Mouse (Mus musculus): ENCODE measurements around the gene Dennd2d. TPM values are rescaled to one million over a fixed set of nuclear protein-coding genes. Genes with fewer than 3 reads are reported as not detected.

Gene Dennd2d
- under 1 TPM; 0.18 to 0.31 TPM for total RNA-seq (2021)
- long read RNA-seq, experiment 1: 0 reads
- long read RNA-seq, experiment 2, full-length matches to known transcripts: 1 of 1 reads
- long read RNA-seq, experiment 2, partial matches to known transcripts: 0 of 1 reads
- long read RNA-seq, experiment 2, other reads (novel, unspliced or antisense): 0 of 1 reads

DNA sequence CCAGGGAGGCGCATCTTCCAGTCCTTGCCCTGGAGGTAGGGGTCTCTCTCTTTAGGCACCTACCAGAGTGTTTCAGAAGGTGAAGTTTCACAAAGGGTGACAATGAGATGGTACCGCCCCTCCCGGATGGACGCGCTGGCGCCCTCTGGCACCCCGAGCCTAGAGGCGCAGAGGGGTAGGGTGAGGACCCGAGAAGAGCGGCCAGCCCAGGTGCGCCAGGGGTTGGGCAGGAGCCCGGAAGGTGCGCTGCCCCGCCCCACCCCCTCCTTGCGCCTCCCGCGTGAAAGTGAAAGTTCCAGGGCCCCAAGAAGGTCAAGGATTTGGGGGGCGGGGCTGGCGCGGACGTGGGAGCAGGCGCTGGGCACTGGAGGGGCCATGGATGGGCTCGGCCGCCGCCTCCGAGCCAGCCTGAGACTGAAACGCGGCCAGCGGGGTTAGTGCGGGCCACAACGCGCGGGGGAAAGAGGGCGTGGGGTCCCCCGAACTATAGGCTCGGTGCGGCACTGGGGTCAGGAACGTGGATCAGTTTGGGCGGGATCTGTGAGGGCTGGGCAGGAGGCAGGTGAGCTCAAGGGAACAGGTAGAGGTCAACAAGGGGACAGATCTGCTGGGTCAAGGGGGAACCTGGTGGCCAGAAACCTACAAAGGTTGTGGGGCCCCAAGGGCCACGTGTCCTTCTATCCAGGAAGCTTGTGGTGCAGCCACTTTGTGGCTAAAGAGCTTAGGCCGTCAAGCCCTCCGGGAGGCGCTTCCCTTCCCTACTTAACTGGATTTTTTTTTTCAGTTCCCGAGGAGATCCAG, at the start of gene Dennd2d:
TSS of gene Dennd2d (plus strand) at position 125 of the 801 bp plus-strand sequence.
- DNase-seq: peak; percentile 24

DNA sequence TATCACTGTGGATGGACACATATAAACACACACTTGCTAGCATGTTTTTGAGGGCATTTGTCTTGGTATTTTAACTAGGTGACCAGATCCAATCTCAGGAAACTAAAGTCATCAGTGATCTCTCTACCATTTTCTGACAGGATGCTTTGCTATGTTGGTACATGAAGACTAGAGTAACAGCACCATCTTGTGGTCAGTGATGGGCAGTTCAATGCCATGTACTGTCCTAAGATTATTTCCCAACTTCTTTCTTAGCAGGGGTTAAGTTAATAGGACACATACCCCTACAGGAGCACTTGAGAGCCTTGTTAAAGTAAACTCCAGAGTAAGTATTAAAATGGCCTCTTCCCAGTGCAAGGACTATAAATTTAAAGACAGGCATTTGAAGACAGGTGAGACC, 33.6 kb upstream of the Dennd2d start:
- no peak for DNase-seq

DNA sequence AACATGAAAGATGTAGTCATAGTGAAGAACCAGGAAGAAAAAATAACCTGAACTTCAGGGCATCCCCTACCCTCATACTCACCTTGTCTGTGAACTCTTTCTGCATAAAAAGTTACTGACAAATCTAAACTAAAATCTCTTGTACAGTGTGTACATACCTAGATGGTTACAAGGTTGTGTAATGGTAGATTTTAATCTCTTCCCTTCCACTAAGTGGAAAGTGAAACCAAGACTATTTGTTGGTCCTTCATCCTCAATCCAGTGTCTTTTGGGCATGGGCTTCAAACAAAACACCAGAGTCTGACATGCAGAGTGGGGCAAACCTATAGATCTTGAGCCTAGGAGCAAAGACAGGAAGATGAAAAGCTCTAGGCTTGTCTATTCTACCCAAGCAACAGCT, 33.2 kb upstream of the Dennd2d start:
- no peak for DNase-seq

DNA sequence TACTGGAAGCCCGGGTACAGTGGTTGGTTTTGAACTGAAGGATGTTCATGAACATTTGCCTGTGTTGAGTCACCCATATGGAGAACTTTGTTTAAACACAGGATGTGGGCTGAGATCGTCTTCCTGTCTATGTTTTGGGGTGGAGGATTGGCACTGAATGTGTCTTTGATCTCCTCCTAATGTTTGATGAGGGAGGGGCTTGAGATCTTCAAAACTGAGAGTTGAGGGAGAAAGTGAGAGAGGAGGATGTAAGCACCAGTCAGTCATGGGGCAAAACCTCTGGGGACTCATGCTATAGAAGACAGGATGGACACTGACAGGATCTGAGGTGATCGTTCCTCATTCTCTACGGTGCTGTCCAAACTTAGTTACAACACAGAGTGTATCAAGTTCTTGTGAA, 32.6 kb upstream of the Dennd2d start:
- no peak for DNase-seq

DNA sequence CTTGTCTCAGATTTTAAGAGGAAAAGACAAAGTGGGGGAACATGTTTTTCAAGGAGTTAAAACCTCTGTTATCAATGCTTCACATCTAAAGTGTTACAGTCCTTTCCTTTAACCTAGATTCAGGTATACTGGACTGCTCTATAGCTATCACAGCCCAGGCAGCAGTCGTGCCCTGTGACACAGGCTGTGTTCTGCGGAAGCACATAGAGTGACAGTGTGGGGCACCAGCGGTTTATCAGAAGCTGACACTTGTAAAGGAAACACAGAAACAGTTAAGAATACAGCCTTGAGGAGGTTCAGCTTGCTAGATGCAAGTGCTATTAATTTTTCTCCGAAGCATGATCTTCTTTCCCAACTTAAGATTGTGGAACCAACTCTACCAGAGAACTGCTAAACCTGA, 29.6 kb upstream of the Dennd2d start:
- no peak for DNase-seq

DNA sequence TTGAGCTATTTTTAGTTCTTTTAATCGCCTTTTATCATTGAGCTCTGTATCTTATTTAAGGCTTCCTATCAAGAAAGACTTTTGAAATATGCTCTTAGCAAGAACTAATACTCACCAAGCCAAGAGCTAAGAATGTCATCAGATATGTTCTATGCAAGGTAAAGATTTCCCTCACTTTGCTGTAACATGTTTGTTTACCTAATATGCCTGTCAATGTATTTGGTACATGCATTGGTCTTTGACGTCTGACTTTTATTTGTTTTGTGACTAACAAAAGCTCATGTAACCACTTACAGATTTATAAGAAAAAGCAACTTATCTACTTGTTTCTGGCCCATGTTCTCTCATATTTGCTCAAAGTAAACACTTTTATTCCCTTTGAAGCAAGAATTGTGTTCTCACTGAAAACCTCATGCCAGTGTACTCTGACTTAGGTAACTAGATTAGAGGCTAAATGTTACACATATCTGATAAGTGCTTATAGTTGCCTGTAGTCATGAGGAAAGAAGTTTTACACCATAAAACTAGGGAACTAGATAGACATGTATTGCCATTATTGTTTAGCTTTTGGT, 24.8 kb upstream of the Dennd2d start:
- DNase-seq: no peak

DNA sequence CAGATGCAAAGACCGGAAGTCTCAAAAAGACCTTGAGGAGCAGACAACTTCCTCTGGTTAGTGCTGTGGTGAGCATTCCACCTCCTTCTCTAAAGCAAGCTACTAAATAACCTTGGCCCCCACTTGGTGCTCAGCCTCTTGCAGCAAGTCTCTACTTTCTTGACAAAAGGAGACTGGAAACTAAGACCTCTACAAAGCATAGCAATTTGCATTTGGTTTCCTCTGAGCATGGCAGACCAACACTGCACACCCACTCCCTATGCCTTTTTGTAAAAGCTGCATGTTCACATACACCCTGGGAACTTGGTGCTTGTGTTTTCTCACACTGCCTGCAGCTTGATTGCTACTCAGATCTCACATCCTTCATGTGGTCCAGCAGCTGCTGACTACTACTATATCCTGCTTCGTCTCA, 20.1 kb upstream of the Dennd2d start:
- DNase-seq: no peak

DNA sequence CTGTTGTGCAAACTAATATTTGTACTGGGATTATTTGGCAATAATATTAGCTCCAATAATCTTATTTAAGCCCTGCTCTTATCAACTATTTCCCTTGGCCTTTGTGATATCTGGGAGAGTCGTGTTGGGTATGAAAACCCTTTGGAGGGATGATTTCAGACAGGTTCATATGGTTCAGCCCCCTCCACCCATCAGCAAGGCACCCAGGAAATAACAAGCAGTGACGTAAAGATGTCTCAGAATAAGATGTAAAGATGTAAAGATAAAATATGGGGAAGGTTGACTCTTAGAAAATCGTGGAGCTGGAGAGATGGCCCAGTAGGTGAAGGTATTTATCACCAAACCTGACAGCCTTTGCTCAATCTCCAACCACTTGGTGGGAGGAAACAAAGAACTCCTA, 19.7 kb upstream of the Dennd2d start:
- DNase-seq: no peak

DNA sequence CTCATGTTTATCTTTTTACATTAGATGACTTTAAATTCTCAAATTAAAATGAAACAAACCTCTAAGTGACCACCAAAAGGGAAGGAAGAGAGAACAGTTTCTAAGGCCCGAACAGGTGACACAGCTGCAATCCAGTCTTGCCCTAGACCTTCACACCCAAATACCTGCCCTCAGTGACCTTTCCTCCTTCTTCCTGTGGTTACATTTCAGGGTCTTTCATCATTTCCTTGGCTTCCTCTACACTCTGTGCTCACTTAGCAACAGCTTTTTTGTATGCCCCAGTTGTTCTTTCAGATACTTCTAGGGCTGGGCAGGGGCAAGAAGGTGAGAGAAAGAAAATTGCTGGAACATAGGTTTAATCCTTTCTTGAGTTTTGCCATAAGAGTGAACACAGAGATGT, 17.5 kb upstream of the Dennd2d start:
- no peak for DNase-seq

DNA sequence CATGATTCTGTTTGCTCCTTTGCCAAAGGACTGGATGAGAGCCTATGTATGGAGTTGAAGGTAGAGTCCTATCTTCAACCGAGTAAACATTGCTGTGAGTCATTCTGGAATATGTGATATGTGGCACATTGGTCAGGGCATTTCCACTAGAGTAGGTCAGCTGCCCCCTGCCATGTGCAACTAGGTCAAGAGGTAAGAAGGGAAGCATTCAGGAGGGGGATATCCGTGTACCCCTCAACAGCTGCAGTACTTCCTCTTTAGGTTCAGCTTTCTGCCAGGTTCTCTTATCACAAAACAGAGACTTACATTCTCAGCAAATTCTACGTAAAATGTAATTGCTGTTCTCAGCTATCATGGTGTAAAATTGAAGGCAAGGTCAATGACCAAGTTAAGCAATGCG, 8.0 kb upstream of the Dennd2d start:
- DNase-seq: no peak

DNA sequence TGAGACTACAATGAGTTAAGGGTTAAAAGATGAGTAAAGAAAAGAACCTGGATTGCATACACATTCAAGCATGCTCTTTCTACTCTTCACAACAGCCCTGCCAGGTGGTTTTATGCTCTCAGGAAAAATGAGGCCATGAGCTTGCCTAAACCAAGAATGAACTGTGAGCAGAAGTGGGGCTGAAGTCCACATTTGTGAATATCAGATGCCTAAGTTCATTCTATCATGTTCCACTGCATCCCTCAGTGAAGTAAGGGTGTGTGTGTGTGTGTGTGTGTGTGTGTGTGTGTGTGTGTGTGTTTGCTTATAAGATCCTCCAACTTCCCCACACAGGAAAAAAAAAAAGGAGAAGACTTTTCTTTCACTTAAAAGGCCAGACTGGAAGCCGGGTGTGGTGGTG, 5.3 kb upstream of the Dennd2d start:
- DNase-seq: no peak

DNA sequence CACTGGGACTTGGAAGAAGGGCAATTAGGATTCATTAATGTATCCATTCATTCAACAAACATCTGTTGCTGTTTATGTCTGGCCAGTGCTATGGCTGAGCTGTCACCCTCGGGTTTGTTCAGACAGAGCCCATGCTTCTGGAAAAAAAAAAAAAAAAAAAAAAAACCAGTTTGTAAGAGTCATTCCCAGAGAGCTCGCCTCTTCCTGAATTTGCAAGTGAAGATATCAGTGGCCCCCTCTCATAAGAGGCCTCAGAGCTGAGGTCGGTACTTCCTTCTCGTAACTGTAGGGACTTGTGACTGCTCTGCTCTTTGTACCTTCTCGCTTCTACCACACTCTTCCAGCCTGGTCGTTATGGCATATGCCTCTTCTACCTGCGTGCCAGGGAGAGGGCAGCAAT, 1.1 kb downstream of the Dennd2d start:
- DNase-seq: no peak

DNA sequence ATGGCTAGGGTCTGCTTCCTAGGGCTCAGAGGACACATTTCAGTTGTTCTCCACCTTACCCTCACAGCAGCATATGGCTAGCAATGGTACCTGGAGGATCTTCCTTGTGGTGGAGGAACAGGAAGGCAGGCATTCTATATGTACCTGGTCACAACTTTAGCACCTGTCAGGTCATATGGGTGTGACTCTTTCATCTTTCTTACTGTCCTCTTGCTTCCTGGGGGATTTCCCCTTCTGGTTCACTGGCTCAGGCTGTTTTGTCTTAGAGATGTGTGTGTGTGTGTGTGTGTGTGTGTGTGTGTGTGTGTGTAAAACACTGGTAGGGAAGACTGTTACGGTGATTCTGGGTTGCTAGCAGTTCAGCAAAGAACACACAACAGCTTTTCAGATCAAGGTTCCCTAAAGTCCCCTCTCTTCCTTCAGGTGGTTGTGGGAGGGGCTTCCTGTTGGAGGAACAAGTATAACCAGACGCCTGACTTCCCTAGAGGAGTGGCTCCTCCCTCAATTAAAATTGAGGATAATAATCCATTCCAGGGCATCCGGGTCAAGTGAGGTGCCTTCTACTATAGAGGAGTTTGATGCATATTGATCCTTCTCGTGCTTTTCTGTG, 1.7 kb downstream of the Dennd2d start:
- DNase-seq: no peak

DNA sequence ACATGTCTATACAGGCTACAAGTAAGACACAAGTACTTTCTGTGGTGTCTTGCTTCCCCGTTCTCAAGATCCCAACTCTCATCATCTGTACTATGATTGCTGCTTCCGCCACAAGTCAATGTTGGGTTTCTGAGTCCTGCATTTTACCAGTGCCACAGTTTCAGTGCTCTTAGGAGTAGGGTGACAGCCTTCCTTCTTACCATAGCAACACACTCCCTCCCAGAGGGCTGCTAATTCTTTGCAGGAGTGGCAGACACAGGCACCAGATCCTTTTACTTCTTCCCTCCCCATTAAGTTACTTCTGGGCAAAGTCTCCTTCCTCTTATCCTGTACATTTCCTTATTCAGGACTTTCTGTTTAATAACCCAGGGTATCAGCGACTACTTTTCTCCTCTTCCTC, 2.7 kb downstream of the Dennd2d start:
- no peak for DNase-seq

DNA sequence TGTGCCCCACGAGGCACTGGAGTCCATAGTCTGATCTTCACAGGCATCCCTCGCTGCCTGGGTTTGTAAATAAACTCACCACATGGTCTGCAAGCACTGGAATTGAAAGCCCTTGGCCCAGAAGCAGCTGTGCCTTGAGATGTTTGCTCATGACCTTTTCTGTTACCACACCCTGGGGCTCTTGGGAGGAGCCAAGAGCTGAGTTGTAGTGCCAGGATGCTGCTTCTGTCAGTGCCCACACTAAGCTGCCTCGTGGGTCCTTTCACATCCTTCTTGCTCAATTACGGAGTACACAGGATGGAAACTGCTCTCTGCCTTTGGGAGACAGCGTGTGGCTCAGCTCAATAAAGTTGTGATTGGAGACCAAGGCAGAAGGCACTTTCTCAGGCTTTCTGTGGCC, 3.6 kb downstream of the Dennd2d start:
- no peak for DNase-seq

DNA sequence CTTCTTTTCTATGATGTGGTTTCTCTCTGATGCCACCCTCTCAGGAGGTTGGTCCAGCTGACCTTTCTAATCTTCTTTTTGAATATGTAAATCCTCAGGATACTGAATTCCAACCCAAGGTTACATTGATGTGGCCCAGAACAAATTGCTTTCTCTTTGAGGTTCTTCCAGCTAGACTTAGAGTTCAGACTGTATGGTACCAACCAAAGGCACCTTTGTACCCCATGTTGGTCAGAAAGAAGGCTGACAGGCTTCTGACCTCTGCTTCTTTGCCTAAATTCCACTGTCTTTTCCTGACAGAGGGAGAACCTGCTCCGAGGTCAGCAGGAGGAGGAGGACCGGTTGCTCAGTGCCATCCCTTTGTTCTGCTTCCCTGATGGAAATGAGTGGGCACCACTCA, 5.3 kb downstream of the Dennd2d start:
- DNase-seq: no peak

DNA sequence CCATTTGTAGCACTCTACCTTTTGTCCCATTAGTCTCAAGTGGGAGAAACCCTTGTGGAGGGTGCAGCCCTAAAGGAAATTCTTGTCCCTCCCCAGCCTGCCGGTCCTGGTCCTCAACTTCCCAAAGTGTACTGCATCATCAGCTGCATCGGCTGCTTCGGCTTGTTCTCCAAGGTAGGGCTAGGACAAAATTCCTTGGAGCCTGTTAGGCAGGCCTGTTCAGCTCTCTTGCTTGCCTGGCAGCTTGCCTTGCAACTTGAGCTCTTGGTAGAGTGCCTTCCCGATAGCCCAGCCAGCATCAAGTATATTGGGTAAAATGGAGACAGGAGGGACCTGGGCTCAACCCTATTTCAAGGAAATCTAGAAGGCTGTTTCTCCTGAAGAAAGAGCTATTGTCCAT, 8.0 kb downstream of the Dennd2d start:
- DNase-seq: no peak

DNA sequence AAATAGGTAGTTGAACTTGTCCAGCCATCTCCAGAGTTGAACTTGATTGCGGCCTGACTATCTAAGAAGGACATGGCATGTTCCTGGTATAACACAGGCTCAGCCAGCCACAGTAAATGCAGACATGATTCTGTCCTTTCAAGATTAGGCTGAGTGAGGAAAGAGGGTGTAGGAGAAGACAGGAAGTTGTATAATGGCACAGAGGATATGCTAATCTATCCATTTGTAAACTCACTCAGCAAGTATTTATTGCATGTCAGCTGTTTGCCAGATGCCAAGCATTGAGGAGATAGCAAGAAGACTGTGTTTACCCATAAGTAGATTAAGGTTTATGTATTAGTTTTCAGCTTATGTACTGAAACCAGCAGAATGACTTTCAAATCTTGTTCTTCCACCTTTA, 10.5 kb downstream of the Dennd2d start:
- DNase-seq: no peak

DNA sequence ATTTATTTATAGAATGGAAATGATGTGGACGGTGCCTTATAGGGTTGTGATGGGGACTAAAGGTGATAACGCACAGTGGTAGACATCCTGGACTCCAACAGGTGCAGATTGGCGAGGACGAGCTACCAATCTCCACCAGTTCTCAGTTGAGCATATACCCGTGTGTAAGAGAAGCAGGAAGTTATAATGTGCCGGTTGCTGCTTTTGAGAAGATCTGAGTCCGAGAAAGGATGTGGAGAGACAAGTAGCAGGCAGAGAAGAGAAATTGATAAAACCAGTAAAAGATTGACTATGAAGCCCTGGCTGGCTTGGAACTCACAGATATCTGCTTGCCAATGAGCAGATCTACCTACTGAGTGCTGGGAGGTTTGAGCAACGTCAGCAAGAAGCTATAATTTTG, 11.0 kb downstream of the Dennd2d start:
- DNase-seq: no peak

DNA sequence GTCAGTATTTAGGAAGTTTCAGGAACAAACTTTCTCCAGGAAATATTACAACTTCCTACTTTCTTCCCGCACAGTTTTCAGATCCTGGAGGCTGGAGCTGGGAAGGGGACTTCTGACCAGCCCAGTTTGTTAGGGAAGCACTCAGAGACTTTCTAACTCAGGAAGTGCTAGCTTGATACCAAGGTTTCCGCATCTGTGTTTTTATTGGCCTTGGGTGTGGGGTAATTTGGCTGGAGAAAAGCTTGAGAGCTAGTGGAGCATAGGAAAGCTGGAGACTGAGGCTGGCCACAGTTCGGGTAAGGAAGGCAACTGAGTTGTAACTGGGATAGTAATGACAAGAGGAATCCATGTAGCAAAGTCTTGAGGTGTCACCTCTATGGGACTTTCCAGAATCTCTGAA, 11.7 kb downstream of the Dennd2d start:
- no peak for DNase-seq

DNA sequence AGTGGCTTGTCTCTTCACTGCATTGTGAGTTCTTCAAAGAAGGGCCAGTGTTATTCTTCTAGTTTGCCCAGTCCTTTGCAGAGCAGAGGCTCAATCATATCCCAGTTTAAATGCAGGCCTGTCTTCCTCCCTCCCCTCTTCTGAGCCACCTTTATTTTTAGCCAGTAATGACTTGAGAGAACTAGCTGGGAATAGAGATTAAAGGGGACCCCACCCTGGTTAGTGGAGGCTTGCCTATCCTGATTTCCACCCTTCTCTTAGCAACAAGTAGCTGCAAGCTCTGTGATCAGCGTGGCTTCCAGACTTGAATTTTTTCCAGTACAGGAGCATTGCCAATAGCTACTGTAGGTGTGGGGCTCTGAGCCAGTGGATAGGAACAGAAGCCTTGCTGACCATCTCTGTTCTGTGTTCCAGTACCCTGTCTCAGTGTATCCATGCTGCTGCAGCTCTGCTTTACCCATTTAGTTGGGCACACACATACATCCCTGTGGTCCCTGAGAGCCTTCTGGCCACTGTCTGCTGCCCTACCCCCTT, 12.3 kb downstream of the Dennd2d start:
- no peak for DNase-seq

DNA sequence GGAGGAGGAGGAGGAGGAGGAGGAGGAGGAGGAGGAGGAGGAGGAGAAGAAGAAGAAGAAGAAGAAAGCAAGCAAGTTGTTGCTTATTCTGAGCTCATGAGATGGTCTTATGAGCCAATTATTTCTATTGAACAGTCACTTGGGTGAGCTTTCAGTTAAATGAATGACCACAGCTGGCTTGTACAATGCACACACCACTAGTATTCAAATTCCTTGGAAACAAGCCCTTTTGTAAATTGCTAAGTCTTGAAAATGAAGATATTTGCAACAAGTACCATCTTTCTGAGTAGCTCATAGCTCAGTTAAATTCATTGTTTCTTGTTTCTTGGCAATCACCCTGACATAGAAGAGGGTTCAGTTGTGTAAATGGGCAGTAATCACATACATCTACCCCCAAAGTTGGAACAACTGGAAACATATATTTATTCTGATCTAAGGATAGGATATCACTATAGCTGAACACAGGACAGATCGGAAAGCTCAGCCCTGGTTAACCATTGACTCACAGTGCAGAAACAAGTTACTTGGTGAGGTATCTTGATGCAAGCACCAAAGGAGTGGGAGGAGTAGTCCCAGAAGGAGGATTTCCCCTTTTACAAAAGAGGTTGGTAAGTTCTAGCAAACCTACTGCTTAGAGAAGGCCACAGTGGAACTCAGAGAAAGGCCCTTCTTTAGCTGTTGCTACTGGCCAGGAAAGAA, 13.3 kb downstream of the Dennd2d start:
- DNase-seq: no peak

Measured in gastrocnemius, postnatal 10 days (tissue).